Mouse (Mus musculus): ENCODE measurements around the gene Prdm11.

The Prdm11 gene

DNA sequence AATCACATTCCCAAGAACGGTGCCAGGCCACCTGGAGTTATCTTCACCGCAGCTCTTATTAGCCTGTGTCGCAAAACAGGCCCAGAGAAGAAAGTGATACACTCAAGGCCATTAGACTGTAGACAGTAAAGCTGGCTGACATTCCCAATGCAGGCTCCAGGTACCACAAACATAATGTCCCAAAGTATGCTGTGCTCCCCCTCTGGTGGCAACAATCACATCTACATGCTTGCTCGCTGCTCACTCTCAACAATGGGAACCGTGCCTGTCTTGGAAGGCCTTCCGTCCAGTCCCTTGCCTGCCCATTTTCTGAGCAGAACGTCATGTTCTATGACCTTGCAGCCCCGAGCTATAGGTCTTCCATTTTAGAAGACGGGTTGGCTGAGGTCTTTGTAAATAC is 34.0 kb downstream of the Prdm11 start:
- DNase-seq (ENCODE audit: low spot score), result no peak

DNA sequence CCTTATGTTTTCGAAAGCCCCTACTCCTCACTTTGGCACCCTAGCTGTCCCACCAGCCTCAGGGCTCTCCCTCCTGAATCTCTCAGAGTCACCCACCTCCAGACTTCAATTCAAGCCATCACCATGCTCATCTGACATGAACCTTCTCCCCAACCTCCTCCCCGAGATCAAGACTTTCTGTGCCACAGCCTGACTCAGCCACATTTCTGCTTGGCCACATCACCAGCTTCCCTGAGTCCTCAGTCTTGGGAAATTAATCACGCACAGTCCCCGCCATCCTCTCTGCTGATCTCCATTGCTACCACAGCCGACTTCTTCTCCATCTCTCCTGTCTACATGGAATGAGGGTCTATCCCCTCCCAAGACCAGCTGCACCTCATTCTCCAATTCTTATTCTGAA is 34.5 kb downstream of the Prdm11 start:
- DNase-seq (ENCODE audit: low spot score), result no peak

DNA sequence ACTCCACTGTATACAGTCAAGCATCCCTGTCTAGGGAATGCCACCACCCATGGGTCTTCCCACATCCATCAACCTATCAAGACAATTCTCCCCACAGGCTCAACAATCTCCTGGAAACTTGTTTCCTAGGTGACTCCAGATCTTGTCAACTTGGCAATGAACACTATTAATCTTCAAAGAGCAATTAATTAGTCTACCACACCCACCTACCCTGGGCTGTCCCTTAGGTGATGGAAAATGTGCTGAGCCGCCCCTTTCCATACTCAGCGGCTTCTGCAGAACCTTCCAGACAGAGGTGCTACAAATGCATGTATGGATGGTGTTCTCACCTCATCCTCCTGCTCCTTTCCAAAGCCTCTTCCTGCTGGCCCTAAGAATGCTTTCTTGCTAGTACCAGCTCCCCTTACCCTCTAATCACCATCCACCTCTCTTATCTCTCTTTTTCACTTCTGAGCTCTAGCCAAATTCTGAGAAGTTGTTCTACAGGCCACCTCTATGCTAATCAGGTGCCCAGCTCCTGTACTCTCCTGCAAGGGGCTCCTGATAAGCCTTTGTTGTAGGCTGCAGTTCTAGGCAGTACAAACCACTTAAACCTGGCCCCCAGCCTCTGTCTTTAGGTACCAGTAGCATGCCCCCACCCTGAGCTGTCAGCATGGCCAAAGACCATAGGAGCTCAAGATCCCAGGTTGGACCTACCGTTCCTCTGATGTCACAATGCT is 37.8 kb downstream of the Prdm11 start:
- DNase-seq (ENCODE audit: low spot score), result no peak

DNA sequence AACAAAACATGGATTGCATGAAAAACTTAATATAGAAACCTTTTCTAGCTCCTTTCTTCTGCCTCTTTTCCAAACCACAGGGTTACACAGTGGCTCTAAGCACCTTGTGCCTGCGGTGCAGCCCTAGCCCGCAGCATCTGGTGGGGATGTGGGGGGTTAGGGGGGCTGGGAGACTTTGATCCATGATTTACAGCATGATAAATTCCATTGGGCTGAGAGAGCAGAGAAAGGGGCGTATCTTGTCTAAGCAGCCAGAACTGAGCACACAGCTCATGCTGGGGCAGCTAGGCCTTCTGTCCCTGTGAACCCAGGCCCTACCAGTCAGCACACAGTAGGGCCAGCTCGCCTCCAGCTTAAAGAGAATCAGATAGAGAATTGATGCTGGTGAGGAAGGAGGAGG is 40.9 kb downstream of the Prdm11 start:
- no peak for DNase-seq (ENCODE audit: low spot score)

DNA sequence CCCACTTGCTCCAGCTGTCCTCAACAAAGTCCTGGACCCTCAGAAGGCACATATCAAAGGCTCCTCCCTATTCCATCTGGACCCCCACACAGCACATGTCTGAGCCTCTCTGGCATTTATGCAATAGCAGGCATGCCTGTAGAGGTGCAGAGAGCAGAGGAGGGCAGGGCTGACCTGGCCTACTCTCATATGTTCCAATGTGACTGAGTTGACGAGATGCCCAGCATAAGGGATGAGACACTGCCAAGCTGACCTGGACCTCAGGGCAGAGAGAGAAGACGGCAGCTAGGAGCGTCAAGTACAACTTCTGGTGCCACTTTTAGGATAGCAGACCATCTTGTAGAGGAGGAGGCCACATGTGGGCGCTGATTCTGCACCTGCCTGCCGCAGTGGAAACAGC is 54.0 kb downstream of the Prdm11 start:
- DNase-seq (ENCODE audit: low spot score), result no peak

DNA sequence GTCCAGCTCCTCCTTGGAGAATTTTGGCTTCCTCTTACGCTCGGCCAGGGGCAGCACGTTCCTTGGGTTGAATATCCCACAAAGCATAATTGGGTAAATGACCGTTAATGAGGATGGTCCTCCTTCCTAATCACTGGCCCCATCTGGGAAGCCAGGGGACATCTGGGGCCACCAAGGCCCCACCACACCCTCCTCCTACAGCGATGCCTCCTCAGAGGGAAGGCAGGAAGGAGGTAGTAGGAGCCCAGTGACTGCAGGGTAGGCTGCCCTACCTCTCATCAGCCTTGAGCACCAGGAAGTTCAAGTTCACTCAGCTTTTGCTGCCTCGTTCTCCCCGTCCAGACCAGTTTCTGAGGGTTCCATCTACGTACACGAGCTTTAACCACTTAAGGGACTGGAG is 56.4 kb downstream of the Prdm11 start:
- no peak for DNase-seq (ENCODE audit: low spot score)

DNA sequence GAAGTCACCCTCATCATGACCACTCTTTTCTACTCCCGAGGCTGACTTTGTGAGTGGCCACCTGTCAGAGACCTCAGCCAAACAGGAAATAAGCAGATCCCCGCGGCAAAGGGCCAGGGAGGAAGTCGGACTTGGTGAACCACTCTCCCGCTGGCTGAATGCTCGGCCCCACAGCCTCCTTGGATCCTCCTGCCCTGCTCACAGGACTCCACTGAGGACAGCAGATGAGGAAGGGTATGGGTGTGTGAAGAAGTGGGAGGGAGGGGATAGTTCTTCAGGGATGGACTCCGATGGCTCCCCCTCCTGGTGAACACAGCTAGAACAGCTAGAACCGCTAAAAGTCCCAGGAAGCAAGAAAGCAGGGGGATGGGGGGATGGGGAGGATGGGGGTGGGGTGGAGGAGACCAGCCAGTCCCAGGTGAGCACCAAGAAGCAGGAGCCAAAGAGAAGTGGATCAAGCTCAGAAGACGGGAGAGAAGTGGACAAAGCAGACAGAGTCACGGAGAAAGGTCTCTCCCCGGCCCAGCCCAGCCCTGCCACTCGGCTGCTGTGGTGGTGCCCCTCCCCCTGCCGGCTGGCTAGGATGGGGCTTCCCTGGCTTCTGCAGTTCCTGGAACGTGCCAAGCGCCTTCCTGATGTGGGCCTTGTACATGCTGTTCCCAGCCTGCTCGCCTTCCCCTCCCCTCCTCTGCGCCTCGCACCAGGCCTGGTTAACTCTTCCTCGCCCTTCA is 57.9 kb downstream of the Prdm11 start:
- DNase-seq (ENCODE audit: low spot score), result no peak

DNA sequence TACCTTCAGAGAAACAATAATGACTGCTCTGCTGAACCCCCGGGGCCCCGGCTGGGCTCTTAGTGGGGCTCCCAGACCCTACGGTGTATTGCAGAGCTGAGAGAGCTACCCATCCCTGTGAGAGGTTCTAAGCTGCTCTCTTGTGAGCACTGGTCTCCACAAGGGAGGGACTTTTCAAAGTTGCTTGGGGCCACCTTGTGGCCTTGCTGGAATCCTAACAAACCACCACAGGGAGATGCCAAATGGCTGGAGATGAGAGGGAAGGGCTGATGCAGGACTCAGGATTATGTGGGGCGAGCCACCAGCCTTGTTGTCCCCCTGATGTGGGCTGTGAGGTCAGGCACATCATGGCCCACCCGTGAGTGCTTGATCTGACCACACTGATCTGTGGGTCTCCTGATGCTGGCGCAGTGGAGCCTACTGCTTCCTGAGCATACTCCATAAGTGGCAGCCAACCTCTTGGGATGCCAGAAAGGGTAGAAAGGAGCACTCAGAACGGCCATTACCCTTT is 58.8 kb downstream of the Prdm11 start:
- DNase-seq (ENCODE audit: low spot score), result no peak

DNA sequence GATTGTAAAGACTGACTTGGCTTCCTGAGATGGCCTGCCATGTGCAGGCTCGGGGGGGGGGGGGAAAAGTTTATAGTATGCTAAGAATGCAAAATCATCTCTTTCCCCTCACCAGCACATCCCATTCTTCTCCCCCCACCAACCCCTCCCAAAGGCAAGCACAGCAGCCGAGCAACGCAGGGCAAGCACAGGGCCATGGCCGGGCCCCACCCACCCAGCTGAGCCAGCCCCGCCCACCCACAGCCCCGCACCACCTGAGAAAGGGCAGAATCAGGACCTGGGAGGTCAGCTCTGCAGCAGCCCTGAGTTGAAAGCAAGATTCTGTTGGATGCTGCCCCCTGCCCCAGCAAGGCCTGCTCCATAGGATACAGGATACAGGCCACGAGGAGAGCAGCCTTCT is 60.4 kb downstream of the Prdm11 start:
- no peak for DNase-seq (ENCODE audit: low spot score)

DNA sequence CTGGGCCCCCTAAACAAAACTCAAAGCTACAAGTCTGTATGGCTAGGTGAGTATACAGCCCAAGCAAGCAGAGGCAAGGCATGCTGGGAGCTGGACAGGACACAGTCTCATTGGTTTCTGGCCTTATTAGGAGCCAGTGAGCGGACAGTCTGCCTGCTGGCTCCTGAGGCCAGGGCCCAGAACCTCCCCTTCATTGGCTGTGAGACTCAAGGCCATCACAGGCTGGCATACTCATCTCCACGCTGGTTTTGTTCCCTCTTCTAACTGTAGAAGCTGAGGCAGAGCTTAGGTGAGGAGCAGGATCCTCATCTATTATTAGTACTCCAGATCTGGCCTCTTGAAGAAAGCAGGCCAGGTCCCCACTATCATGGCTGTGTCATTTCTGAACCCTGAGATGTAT is 60.8 kb downstream of the Prdm11 start:
- no peak for DNase-seq (ENCODE audit: low spot score)

DNA sequence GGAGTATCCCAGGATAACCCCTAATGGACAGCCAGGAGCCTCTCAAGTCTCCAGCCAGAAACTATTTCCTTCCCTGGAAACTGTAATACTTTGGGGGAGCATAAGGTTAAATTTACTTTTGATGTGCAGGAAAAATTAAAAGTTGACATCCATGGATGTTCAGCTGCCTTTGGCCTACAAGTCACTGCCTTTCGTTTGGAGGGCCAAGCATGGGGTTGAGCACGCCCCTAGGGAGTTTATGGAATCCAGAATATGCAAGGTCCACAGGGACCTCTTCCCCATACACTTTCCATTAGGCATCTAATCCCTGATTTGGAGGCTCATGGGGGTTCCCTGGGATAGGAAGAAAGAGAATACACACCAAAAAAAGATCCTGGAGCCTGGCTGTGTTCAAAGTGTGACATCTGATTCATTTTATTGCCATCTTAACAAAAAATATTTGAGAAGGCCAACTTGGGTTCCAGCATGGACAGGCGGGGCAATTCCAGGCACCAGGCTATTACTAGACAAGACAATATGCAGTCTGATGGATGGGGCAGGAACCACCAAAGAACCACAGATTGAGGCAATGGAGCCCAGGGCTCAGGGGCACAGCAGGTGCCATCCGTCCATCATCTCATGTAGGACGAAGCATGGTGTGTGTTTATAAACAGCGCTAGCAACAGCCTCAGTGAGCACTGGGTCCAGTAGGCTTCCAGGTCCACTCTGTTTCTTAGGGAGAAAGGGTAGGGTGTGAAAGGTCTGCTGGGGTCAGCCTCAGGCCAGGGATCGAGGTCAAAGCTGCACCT is 61.5 kb downstream of the Prdm11 start:
- DNase-seq (ENCODE audit: low spot score), result no peak

DNA sequence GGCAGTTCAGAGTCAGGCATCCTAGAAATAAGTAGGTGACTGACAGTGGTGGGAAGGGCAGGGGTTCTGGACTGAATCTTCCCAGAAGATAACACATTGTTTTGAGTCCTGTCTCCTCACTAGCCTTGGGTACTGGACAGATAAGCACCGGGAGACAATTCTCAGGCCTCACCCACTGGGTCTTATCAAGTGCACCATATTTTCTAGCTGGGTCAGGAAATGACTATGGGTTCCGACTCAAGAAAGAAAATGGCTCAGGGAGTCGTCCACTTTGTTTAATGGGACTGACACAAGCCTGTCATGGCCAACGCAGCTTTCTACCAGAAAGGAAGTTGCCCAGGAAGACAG is 62.7 kb downstream of the Prdm11 start:
- DNase-seq (ENCODE audit: low spot score), result no peak

DNA sequence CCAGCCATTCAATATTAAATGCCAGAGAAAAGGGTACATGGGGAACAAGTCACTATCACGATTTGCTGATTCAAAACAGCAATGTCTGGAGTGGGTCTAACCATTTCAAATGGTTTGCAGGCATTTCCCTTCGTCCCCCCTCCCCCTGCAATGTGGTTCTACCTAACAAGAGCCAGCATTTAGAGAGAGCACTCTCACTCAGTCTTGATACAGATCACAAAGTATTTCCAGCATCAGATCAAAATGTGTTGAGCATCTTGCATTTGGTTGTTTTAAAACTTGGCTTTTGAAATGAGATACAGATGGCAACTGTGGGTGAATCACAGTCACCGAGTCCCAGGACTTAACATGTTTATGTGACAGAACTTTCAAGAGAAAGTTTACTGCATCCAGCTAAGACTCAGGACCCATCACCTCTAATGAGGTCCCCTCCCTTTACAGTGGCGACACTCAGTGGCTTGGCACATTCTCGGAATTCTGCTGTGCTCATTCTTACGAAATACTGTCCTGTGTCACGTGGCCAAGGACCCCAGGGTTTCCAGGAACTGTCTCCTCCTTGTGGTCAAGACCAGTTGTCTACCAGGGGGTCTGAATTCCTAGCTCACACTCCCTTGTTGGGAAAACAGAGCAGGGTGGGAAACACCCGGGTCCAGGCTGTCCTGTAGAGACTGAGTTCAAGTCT is 63.2 kb downstream of the Prdm11 start:
- DNase-seq (ENCODE audit: low spot score), result no peak

DNA sequence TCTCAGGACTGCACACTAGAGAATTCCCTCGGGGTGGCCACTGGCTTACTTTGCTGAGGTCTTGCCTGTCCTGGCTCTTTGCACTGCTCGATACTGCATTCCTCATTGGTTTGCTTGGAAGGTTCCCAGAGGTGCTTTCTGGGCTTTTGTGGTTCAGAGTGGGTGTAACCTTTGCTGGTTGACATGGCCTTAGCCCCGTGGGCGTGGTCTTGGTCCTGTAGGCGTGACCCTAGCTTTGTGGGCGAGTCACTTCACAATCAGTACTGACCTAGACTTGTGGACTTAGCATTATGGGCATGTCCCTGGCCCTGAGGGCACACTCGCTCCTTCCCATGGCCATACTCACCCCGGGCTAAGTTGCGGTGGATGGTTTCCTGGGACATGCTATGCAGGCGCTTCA is 65.8 kb downstream of the Prdm11 start:
- DNase-seq (ENCODE audit: low spot score), result no peak

DNA sequence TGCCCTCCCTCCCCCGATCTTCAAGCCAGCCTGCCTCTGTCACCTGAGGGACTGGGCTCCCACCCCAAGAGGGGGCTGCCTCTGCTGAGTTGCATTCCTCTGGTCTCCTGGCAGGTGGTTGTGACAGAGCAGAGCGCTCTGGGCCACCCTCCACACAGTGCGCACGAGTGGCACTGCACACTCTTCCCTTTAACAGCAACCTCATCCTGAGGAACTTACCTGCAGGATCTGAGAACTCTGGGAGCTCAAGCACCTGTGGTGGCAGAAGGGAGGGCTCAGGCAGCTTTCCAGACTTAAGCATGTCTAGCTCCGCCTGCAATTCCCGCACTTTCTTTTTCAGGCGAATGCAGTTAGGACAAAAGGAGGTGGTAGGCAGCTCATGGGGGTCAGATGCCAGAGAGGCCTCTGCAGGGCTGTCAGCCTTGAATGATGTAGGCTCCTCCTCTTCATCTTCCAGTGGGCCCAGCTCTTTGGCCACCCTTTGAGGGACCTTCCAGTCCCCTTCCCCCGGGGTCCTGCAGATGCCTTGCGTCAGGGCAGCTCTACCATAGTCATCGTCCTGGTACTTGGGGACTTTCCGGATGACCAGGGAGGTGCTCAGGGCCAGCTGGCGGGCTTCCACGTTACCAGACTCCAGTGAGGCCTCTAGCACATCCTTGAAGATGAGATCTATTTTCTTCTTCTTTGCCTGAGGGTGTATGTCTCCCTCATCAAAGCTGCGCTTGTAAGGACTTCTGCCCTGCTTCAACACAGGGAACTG is 70.8 kb downstream of the Prdm11 start:
- DNase-seq (ENCODE audit: low spot score), result no peak

DNA sequence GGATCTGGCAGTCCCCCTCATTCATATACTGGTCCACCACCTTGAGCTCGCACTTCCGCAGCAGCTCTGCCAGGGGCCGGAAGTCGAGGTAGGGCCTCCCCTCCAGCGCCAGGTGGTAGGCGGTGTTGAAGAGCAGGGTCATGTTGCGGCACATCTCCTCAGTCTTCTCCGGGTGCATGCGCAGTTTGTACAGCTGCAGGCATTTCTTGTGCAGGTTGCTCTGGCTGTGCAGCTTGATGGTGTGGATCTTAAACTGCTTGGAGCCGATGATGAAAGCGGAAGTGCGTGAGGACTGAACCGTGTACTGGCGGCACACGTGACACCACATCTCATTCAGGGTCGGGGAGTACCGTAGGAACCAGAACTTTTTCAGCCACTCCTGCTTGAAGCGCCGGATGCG is 72.3 kb downstream of the Prdm11 start:
- no peak for DNase-seq (ENCODE audit: low spot score)

DNA sequence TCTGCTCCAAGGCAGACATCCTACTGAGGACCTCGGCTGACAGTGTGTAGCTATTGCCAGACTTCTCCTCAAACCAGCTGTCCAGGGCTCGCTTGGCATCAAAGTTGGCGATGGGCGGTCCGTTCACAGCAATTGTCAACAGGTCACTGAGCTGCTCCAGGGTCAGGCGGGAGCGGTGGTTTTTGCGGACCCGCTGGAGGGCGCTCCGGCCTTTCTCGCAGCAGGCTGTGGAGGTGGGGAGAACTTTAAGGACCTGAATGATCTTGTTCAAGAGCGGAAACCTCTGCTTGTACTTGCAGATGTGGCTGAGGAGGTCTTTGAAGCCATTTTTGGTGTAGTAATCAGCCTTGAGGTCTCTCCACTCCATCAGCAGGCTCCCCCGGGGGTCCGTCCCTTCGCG is 73.9 kb downstream of the Prdm11 start:
- DNase-seq (ENCODE audit: low spot score), result no peak

DNA sequence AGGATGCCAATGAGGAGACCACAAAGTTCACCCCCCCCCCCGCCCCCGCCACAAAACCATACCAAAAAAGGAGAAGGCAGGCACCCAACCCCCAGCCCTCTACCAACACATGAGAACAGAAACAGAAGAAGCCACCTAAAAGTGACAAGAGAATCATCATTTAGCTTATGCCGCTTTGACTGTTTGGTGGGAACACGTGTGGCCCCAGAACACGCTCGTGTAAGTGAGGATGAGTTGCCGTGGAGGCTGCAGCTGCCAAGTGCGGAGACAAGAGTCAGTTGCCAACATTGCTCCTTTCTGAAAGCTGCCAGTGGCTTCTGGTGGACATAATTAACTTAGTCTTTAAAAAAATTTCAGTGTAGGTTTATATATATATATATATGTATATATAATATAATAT is 74.4 kb downstream of the Prdm11 start:
- no peak for DNase-seq (ENCODE audit: low spot score)

DNA sequence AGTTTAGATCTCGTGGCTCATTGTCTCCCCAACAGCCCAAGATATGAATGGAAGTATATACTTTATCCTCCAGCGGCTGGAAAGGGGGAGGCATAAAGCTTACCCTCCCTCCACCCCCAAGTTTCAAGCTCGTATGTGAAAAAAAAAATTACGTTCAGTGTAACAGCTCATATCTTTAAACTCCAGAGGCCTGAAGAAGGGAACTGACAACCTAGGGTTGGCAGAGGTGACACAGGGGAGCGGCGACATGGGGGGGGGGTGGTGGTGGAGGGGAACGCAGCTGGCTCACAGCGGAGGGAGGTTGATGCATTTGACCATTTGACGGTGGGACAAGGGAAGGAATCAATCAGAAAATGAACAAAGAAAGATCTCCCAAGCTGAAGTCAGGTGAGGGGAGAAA is 74.9 kb downstream of the Prdm11 start:
- DNase-seq (ENCODE audit: low spot score), result no peak

DNA sequence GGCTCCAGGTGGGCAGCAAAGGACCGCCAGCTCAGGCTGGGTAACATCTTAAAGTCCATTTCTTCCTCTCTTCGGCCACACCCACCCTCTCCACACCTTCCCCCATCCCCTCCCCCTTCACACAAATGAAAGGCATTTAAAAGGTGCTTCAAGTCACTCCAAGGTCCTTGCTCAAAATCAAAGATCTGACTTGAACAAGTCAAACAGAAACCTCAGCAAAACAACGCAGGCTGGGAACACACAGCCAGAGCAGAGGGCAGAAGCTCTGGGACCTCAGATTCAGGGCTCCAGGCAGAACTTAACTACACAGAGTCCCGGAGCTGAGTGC is 78.2 kb downstream of the Prdm11 start:
- DNase-seq (ENCODE audit: low spot score), result no peak

DNA sequence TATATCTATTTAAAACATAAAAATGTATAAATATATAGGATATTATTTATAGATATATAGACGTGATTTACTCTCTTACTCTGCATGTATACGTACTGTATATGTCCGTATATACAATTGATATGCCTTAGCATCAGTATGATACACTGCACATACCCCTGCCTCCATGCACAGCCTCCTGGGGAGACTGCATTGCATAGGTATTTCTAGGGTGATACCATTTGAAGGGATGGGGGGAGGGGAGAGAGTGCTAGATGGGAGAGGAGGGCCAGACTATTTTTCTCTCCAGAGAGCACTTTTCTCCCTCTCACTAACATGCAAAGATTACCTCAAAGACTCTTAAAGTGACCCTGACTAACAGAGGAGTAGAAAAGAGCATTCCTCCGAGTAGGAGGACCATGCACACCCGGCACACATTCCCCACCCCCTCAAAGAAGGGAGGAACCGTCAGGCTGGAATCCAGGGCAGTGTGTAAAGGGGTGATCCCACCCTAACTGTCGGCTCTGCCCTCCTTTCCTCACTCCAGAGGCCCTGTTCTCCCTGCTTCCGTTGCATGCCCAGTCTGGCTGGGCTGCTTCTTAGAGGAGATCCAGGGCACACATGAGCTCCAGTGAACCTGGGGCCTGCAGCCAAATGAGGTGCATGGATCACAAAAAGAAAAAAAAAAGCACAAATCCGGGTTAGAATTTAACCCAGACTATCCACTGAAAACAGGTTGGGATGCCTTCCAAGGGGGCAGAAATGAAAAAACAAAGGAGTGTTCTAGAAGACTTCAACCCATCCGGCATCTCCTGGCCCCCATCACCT is 78.7 kb downstream of the Prdm11 start:
- no peak for DNase-seq (ENCODE audit: low spot score)

Measured in left cerebral cortex, adult 11 months (tissue).